Mouse (Mus musculus) layer of hippocampus, adult 9-10 months (tissue): Measurements from ENCODE around the gene Cxcl12.

Experiments used
- DNase-seq: peaks from one replicate; pipeline ENCODE4 v3.0.0; 2022; ENCODE audit warnings: low spot score

Cxcl12 gene

GRCm38 (mm10) chr6:117168321-117169011 is at the start of gene Cxcl12:
TSS of gene Cxcl12 (plus strand) at chr6:117168535.
- no peak for DNase-seq

- no peak for DNase-seq
These were observed 46.3 kb upstream of the Cxcl12 start for GRCm38 (mm10) chr6:117122074-117122473.

DNA sequence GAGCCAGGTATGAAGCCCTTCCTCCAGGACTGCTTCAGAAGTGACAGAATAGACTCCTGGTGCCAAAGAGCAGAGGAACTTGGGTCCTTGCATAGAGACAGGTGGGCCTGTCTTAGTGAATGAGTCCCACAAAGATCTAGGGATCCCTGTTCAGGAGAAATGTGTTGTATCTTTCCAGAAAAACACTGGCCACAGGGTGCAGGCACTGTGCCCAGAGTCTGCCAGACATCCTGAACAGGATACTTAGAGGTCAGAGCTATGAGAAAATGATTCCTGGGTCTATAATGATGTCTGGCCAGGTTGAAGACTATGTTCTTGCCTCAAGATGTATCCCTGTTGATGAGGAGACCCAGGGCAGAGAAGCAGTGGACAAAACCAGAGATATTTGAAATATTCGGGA is 42.0 kb upstream of the Cxcl12 start:
- DNase-seq: no peak

GRCm38 (mm10) chr6:117129443-117129842 is 38.9 kb upstream of the Cxcl12 start:
- no peak for DNase-seq

GRCm38 (mm10) chr6:117130680-117131111 is 37.6 kb upstream of the Cxcl12 start:
- no peak for DNase-seq

- DNase-seq: no peak
These were observed 33.8 kb upstream of the Cxcl12 start for GRCm38 (mm10) chr6:117134526-117134925.

- DNase-seq: no peak
These were observed 30.6 kb upstream of the Cxcl12 start for GRCm38 (mm10) chr6:117137735-117138134.

GRCm38 (mm10) chr6:117140907-117141306 is 27.4 kb upstream of the Cxcl12 start:
- DNase-seq: no peak

GRCm38 (mm10) chr6:117146951-117147350 is 21.4 kb upstream of the Cxcl12 start:
- no peak for DNase-seq

GRCm38 (mm10) chr6:117151484-117152149 is 16.7 kb upstream of the Cxcl12 start:
- no peak for DNase-seq

DNA sequence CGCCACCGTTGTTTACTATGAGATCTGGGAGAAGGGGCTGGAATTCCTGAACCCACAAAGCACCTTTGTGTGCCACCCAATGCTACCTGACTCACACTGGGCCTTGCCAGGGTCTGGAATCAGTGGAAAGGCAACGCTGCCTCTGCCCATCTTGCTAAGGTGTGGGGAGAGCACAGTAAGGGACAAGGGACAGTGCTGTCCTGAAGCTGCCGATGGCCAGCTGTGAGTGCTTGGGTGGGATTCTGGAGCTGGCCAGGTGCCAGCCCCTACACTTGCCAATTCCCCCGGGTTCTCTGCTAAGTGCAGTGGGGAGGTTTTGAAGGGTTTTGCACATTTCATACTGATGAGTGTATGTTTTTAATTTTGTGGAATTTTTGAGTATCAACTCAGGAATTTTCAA is 15.3 kb upstream of the Cxcl12 start:
- DNase-seq: no peak

GRCm38 (mm10) chr6:117156846-117157245 is 11.5 kb upstream of the Cxcl12 start:
- no peak for DNase-seq

GRCm38 (mm10) chr6:117159710-117160690 is 8.3 kb upstream of the Cxcl12 start:
- no peak for DNase-seq

DNA sequence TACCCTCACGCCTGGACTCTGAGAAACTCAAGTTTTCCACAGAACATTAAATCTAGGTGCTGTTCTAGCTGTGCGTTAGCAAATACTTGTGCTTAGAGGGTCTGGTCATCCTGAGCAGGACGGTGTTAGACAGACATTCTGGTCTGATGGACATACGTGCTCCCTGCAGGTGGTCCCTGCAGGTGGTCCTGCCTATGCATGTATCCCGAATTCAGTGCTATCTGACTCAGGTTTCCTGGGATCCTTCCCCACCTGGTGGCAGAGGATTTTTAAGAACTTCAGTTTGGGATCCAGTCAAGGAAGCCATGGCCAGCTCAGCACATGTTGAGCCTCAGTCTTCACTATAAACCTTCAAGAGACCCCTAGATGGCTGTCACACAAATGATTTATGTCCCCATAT is 4.8 kb upstream of the Cxcl12 start:
- DNase-seq: no peak

- peak; percentile 80 for DNase-seq
These were observed 1.5 kb upstream of the Cxcl12 start for GRCm38 (mm10) chr6:117166581-117167425.

DNA sequence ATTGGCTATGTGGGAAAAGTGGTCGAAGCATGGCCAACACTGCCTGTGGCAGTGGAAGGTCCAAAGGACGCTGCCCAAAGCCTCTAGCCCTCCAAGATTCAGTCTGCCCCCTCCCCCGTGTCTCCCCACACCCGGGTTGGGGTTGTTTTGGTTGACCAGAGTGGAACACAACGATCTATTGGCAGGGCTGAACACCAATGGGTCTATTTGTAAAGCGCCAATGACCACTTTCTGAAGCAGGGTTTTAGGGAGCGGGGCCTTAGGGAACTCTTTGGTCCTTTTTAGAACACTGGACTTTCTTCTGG is 957 bp upstream of the Cxcl12 start:
- DNase-seq: no peak

- no peak for DNase-seq
These were observed 945 bp downstream of the Cxcl12 start for GRCm38 (mm10) chr6:117169051-117169909.

DNA sequence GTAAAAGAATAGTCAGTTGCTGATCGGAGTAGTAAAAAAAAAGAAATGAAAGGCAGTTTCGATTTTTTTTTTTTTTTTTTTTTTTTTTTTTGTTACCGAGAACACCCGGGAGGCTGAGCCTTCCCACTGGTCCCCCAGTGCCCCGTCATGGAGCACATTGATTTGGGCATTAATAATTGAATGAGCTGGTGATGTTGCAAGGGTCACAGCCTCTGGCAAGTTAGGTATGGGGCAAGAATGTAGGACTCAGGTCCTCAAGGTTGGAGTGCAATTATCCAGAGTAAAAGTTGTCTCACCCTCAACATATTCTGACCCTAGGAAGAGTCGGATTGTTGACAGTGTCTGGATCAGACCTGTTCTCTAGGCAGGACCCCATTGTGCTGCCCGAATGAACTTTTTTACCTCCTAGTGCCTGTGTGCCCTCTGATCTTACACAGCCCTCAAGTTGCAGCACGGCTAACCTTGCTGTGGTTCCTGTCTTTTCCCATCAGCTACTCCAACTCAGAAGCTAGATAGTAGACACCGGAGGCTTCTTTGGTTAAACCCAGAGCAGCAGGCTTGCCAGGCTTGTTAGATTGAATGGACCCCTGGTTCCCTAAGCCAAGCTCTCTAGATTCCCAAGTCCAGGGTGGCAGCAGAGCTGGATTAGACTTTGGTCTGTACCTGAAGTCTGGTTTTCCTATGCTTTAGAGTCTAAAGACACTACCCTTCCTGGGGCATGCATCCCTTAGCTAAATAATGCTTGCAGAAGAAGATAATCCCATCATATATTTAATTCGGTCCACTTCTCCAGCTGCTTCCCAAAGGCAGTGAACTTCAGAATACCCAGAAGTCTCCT is 1.8 kb downstream of the Cxcl12 start:
- DNase-seq: no peak

DNA sequence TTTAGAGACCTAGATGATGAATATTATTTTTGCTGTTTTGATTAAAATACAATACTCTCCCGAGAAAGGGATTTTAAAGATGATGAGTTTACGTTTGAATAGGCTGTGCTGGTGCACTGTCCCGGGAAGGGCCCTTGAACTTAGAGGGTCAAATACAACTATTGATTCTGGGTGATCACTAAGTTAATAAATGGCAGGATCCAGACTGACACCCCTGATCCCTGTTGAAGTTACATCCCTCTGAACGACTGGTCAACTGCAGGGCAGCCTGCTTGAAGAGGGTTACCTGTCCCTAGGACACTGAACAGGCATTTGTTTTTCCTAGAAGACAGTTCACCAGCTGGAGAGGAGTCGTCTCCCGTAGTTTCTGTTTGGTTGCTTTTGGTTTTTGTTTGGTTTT is 4.0 kb downstream of the Cxcl12 start:
- DNase-seq: no peak

- DNase-seq: peak; percentile 59
These were observed 5.5 kb downstream of the Cxcl12 start for GRCm38 (mm10) chr6:117173876-117174275.
